Comparison of ENCODE assay signal across 8 mouse cellular contexts in genomic region chr9:28171890-28172289, GRCm38 (mm10).
DNase-seq lines count a peak whose midpoint lies in the region; ATAC-seq and TF ChIP-seq lines count a peak whose summit lies in the region.

No protein-coding gene starts in this region.

- CTCF ChIA-PET in Patski (lab: Charles Lee), result interaction anchor here (1.0 to 1.7 kb wide), 3 partner anchors 9 to 758 kb away, joined by 3 to 4 read pairs (median 3); no protein-coding TSS in a partner anchor

- no peak overlapping the region for H3K4me2 ChIP-seq in kidney, embryonic 16.5 days (replicated peaks; ENCODE audit: low read depth, low read length)

- peak; percentile 44; the same call in 1 of the 2 replicates for TF ChIP-seq CTCF in kidney, adult 2 months (conservative IDR thresholded peaks at IDR 0.05; ENCODE audit: insufficient read depth, insufficient read length, low read depth, low read length)
- TF ChIP-seq CTCF in Patski (IDR thresholded peaks at IDR 0.05), result peak; percentile 79

- intact Hi-C loops in gastrocnemius, postnatal 14 days (cut with DNase I; ENCODE audit: low total_unique reads), result no loop called here

- no peaks in the 10 kb centered on the region for H3K27me3 ChIP-seq in kidney, adult 2 months (replicated peaks; ENCODE audit: control insufficient read depth, insufficient read depth, low read length)
- H3K27me3 ChIP-seq in kidney, embryonic 16.5 days (ENCODE audit: insufficient read depth, low read length), result peaks cover 3% of the 10 kb centered on the region; the same call in 1 of the 2 replicates
- H3K27me3 ChIP-seq in Patski, result peaks cover 12% of the 10 kb centered on the region
- peaks cover 11% of the 10 kb centered on the region; the same call in 1 of the 2 replicates for H3K27me3 ChIP-seq in limb, embryonic 10.5 days (ENCODE audit: low read depth, poor library complexity, severe bottlenecking)

- no peak overlapping the region for H3K27ac ChIP-seq in kidney, adult 2 months (ENCODE audit: insufficient read depth, low read depth, low read length)
- H3K27ac ChIP-seq in kidney, embryonic 16.5 days (ENCODE audit: low read length), result no peak overlapping the region
- no peak overlapping the region for H3K27ac ChIP-seq in limb, embryonic 10.5 days

- WGBS in kidney, adult 2 months, result 11% methylated on average over 6 of the region's 6 CpGs
- 9% methylated on average over 6 of the region's 6 CpGs for WGBS in kidney, embryonic 16.5 days
- 5% methylated on average over 6 of the region's 6 CpGs for WGBS in limb, embryonic 10.5 days

- H3K9me3 ChIP-seq in kidney, embryonic 16.5 days (ENCODE audit: low read length), result no peaks in the 10 kb centered on the region
- H3K9me3 ChIP-seq in limb, embryonic 10.5 days (replicated peaks), result no peaks in the 10 kb centered on the region

- H3K4me3 ChIP-seq in kidney, adult 2 months (ENCODE audit: insufficient read depth, low read depth, low read length), result no peak overlapping the region
- H3K4me3 ChIP-seq in kidney, embryonic 16.5 days (ENCODE audit: low read length), result no peak overlapping the region
- H3K4me3 ChIP-seq in limb, embryonic 10.5 days, result no peak overlapping the region

- TF ChIP-seq POLR2A in kidney, adult 2 months (IDR thresholded peaks at IDR 0.05; ENCODE audit: low read depth, low read length), result no peak

- in situ Hi-C loops in Patski (cut with MboI; ENCODE audit: low pct_unique_long_range_greater_than_20kb), result no loop called here

- H3K36me3 ChIP-seq in kidney, adult 2 months (ENCODE audit: control insufficient read depth, insufficient read depth, low read length), result no peaks in the 10 kb centered on the region
- H3K36me3 ChIP-seq in kidney, embryonic 16.5 days (ENCODE audit: insufficient read depth, low read length), result no peaks in the 10 kb centered on the region
- H3K36me3 ChIP-seq in limb, embryonic 10.5 days, result no peaks in the 10 kb centered on the region

- no peaks in the 10 kb centered on the region for H3K4me1 ChIP-seq in kidney, adult 2 months (ENCODE audit: control insufficient read depth, insufficient read depth, low read length)
- H3K4me1 ChIP-seq in kidney, embryonic 16.5 days (ENCODE audit: insufficient read depth, low read length), result no peaks in the 10 kb centered on the region
- H3K4me1 ChIP-seq in limb, embryonic 10.5 days, result no peaks in the 10 kb centered on the region

- no peak overlapping the region for H3K9ac ChIP-seq in kidney, embryonic 16.5 days (replicated peaks; ENCODE audit: low read length)

- no peak for DNase-seq in kidney, adult 2 months
- peak; percentile 6 for DNase-seq in Patski (ENCODE audit: low read depth, low spot score)
- peak; percentile 36 for DNase-seq in cerebellum, adult 9-11 months
- DNase-seq in gastrocnemius, postnatal 14 days, result peak; percentile 35
- peak; percentile 62 for DNase-seq in limb, embryonic 10.5 days (ENCODE audit: low spot score)
- peak; percentile 20 to 25 for DNase-seq in right cerebral cortex, postnatal 36 days (ENCODE audit: low spot score in 2 of 2)

- ATAC-seq in kidney, embryonic 16.5 days (ENCODE audit: low FRiP score, low TSS enrichment), result no peak
- no peak for ATAC-seq in Patski
- ATAC-seq in CD4-positive, CD25-positive, alpha-beta regulatory T cell, adult 4 months, result no peak

- POLR2A ChIA-PET in Patski (lab: Charles Lee), result no interaction called here
